Mouse (Mus musculus) adrenal gland, postnatal 36 days (tissue): Measurements from ENCODE around the gene 1700019N19Rik. TPM values are rescaled to one million over a fixed set of nuclear protein-coding genes. Genes with fewer than 3 reads are reported as not detected.

Experiments
- total RNA-seq, 2 experiments: library from RNA; stranded (reverse); gene quantifications; 2 replicates each; pipeline ENCODE4 v1.2.3; 2021

1700019N19Rik gene
- total RNA-seq, 2 experiments from 2014 or later, result not detected

Other genes with a start within 250 kb of the 1700019N19Rik start
- gene Pnlip, start 142.0 kb downstream of the 1700019N19Rik start, total RNA-seq, result under 1 TPM in 1 of 2 experiments, not detected in 1; 0.20 TPM
- not detected for gene Pnliprp1, start 65.6 kb downstream of the 1700019N19Rik start, total RNA-seq
- gene Pnliprp2, start 34.7 kb downstream of the 1700019N19Rik start, total RNA-seq, result not detected
- gene Eno4, start 149.0 kb upstream of the 1700019N19Rik start, total RNA-seq, result under 1 TPM; 0.26 to 0.56 TPM
- gene Hspa12a, start 149.2 kb upstream of the 1700019N19Rik start, total RNA-seq, result 100 to 1,000 TPM in 1 of 2 experiments, 10 to 100 TPM in 1; 55.1 to 109 TPM